Mouse (Mus musculus): Measurements from ENCODE around the gene Tenm4. TPM values are rescaled to one million over a fixed set of nuclear protein-coding genes. Genes with fewer than 3 reads are reported as not detected.

Tenm4 gene
- polyA plus RNA-seq, 1 experiment from 2014 or later: 31.5 TPM

GRCm38 (mm10) chr7:96536313-96536880, 365.4 kb downstream of the Tenm4 start:
- 52% methylated on average over 9 of the region's 9 CpGs for WGBS
- Histone ChIP-seq H3K36me3 (replicated peaks) (no peaks in the 10 kb centered on the region), H3K27me3 (replicated peaks; ENCODE audit: low read depth, poor library complexity, severe bottlenecking) (peaks cover 3% of the 10 kb centered on the region; the same call in 1 of the 2 replicates), H3K27ac (replicated peaks) (peak overlapping the region; percentile 68; the same call in 1 of the 2 replicates), H3K9me3 (no peaks in the 10 kb centered on the region), H3K4me1 (peaks cover 72% of the 10 kb centered on the region), H3K4me3 (no peak overlapping the region)
- no peak for DNase-seq (ENCODE audit: low spot score)

DNA sequence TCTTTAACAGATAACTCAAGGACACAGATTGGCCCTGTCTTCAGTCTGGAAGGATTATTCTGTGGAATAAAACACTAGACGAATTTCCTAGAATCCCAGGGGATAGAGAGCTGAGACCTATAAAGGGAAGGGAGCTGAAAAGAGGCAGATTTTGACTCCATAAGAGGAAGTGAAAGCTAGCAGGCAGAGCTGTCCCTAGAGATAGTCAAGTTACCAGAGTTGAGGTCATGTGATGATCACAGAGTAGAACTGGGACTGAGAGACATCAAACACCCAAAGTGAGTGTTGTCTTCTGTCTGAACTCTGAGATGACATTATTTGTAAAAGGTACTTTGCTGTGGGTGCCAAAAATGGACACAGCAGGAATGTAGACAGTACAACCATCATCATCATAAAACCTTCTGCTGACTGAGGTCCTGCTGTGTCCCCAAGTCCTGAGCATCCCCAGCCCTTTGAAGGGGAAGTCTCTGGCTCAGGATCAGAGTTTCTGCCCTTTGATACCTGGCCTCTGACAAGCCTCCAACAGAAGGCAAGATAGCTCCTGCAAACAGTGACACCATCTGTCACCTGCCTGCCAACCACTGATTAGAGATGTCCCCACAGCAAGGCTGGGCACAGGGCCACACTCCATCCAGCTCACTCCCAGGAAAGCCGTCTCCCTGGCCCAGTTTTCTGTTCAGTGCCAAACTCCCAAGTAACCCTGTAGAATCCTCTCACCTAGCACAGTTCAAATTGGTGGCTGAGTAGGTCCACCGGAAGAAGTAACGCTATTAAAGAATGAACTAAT, 368.4 kb downstream of the Tenm4 start:
- 84% methylated on average over 4 of the region's 4 CpGs for WGBS
- no peak for DNase-seq (ENCODE audit: low spot score)
- 0 out of 2 replicates have a peak, but pooled peaks cover 3% of the 10 kb centered on the region for H3K27me3 ChIP-seq (replicated peaks; ENCODE audit: low read depth, poor library complexity, severe bottlenecking)
- peak overlapping the region; percentile 49; the same call in 1 of the 2 replicates for H3K27ac ChIP-seq (replicated peaks)
- H3K4me3 ChIP-seq: no peak overlapping the region
- no peaks in the 10 kb centered on the region for H3K36me3 ChIP-seq (replicated peaks)
- H3K4me1 ChIP-seq: peaks cover 45% of the 10 kb centered on the region
- H3K9me3 ChIP-seq: no peaks in the 10 kb centered on the region

DNA sequence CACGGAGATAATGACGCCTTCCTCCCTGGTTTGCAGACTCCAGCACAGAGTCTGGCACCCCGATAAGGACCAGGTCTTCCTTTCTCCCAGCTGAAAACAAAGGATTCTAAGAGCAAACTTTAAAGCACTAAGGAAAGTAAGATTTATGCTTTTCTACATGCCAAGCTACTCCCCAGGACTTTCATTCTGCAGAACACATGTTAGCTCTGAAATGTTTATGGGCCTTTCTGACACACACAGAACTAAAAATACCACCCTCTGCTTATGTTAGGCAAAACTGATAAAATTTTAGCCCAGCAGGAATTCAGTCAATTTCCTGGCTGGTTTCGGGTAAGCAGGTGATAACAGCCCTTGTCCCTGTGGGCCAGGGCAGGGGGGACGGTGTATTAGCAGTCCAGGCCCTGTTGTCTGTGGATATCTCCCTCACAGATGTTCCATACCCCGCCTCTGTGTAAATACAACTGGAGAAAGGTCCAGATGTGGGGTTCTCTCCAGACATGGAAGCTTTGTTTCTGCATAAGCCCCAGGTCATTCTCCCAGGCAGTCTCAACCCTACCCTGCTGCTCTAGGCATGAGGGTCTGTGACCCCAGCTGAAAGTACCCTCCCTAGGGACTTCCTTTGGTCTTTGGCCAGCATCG, 369.5 kb downstream of the Tenm4 start:
- peaks cover 39% of the 10 kb centered on the region for H3K4me1 ChIP-seq
- no peaks in the 10 kb centered on the region for H3K9me3 ChIP-seq
- H3K27me3 ChIP-seq (replicated peaks; ENCODE audit: low read depth, poor library complexity, severe bottlenecking): 0 out of 2 replicates have a peak, but pooled peaks cover 3% of the 10 kb centered on the region
- H3K27ac ChIP-seq (replicated peaks): peak overlapping the region; percentile 49
- 58% methylated on average over 7 of the region's 7 CpGs for WGBS
- H3K4me3 ChIP-seq: no peak overlapping the region
- no peak for DNase-seq (ENCODE audit: low spot score)
- no peaks in the 10 kb centered on the region for H3K36me3 ChIP-seq (replicated peaks)

DNA sequence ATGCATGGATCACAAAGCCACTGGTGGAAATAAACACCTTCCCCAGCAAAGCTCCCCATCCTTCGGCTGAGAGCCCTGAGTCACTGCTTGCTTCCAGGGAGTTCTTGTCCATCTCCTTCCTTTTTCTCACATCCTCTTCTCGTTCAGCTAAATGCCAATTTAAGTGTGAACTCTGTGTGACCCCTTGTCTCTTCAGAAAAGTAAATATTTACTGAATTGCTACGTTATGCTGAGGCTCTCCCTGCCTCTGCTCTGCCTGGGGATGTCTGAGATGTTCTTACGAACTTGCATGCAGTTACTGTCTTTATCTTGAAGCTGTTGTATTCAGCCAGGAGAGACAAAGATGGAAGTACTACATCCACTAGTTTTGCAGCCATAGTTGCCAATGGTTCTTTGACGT, 374.9 kb downstream of the Tenm4 start:
- H3K4me1 ChIP-seq: peaks cover 16% of the 10 kb centered on the region
- 0 out of 2 replicates have a peak, but pooled peaks cover 7% of the 10 kb centered on the region for H3K27me3 ChIP-seq (replicated peaks; ENCODE audit: low read depth, poor library complexity, severe bottlenecking)
- no peak overlapping the region for H3K27ac ChIP-seq (replicated peaks)
- DNase-seq (ENCODE audit: low spot score): no peak
- H3K9me3 ChIP-seq: no peaks in the 10 kb centered on the region
- WGBS: 45% methylated on average over 5 of the region's 5 CpGs
- peaks cover 14% of the 10 kb centered on the region for H3K36me3 ChIP-seq (replicated peaks)
- no peak overlapping the region for H3K4me3 ChIP-seq

DNA sequence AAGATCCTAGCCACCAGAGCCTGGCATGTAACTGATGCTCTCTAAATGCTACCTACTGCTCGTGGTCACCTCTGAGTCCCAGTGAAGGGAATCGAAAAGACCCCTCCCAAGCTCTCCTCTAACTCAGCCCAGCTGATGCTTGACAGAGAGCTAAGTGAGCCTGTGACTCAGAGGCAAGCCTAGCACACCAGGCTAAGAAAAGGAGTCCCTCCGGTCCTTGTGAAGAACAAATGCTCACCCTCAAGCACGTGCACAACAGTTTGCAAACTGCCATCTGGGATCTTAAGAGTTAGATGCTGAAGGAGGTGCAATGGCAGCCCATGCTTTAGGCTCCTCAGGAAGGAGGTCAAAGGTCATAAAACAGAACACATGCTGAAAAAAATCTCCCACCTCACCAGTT, 380.8 kb downstream of the Tenm4 start:
- WGBS: 58% methylated on average over 4 of the region's 4 CpGs
- H3K27me3 ChIP-seq (replicated peaks; ENCODE audit: low read depth, poor library complexity, severe bottlenecking): 0 out of 2 replicates have a peak, but pooled peaks cover 7% of the 10 kb centered on the region
- H3K36me3 ChIP-seq (replicated peaks): peaks cover 32% of the 10 kb centered on the region
- no peak overlapping the region for H3K4me3 ChIP-seq
- H3K4me1 ChIP-seq: peaks cover 55% of the 10 kb centered on the region
- peak overlapping the region; percentile 78 for H3K27ac ChIP-seq (replicated peaks)
- DNase-seq (ENCODE audit: low spot score): no peak
- H3K9me3 ChIP-seq: no peaks in the 10 kb centered on the region

DNA sequence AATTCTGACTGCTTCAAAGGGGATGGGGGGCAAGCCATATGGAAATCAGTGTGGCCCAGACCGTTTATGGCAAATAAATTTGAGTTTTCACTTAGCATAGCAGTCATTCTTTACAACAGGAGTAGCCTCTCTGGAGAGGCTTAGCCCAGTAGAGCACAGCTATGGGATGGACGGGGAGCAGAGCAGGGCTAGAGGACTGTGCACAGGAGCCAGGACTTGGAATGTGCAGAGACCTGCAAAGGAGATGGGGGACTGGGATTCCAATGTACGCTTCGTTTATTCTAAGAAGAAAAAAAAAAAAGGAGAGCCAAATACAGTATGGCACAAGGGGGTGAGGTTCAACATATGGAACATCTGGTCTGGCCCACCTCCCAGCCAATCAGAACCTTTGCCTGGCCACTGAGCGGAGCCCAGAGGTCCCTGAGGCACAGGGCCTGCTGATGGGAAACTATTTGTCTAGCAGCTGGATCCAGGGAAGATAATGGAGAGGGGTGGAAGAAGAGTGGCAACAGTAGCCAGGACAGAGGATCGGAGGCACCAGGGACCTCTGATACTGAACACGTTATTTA, 381.3 kb downstream of the Tenm4 start:
- 0 out of 2 replicates have a peak, but pooled peaks cover 7% of the 10 kb centered on the region for H3K27me3 ChIP-seq (replicated peaks; ENCODE audit: low read depth, poor library complexity, severe bottlenecking)
- H3K9me3 ChIP-seq: no peaks in the 10 kb centered on the region
- WGBS: 69% methylated on average over 7 of the region's 7 CpGs
- peak overlapping the region; percentile 78 for H3K27ac ChIP-seq (replicated peaks)
- peaks cover 55% of the 10 kb centered on the region for H3K4me1 ChIP-seq
- H3K36me3 ChIP-seq (replicated peaks): peaks cover 37% of the 10 kb centered on the region
- DNase-seq (ENCODE audit: low spot score): peak; percentile 49
- H3K4me3 ChIP-seq: no peak overlapping the region

GRCm38 (mm10) chr7:96554277-96554690, 383.2 kb downstream of the Tenm4 start:
- WGBS: 48% methylated on average over 6 of the region's 6 CpGs
- Histone ChIP-seq H3K9me3 (no peaks in the 10 kb centered on the region; the same call in 1 of the 2 replicates), H3K4me1 (peaks cover 55% of the 10 kb centered on the region)

DNA sequence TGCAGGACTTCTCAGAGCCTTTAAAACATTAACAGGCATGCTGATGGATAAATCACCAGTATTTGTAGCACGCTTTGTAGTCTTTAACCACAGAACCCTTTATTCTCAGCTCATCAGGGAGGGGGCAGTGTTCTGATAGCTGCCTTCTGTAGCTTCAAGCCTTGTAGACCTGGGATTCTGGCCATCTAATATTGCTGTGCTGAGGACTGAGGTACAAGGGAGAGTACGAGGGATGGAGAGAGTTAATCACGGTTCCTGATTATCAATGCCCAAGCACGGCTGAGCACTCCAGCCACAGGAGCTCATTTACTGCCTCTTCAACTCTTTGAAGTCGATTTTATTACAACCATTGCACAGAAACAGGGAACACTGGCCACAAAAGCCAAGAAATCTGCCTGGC, 384.2 kb downstream of the Tenm4 start:
- peaks cover 36% of the 10 kb centered on the region for H3K36me3 ChIP-seq (replicated peaks)
- 0 out of 2 replicates have a peak, but pooled peaks cover 2% of the 10 kb centered on the region for H3K27me3 ChIP-seq (replicated peaks; ENCODE audit: low read depth, poor library complexity, severe bottlenecking)
- no peaks in the 10 kb centered on the region; the same call in 1 of the 2 replicates for H3K9me3 ChIP-seq
- H3K4me1 ChIP-seq: peaks cover 55% of the 10 kb centered on the region
- H3K27ac ChIP-seq (replicated peaks): peak overlapping the region; percentile 41; the same call in 1 of the 2 replicates
- DNase-seq (ENCODE audit: low spot score): no peak
- no peak overlapping the region for H3K4me3 ChIP-seq
- 48% methylated on average over 5 of the region's 5 CpGs for WGBS

More at GRCm38 (mm10) chr7:96554277-96554690, 383.2 kb downstream of the Tenm4 start:
- peaks cover 43% of the 10 kb centered on the region for H3K36me3 ChIP-seq (replicated peaks)
- H3K27me3 ChIP-seq (replicated peaks; ENCODE audit: low read depth, poor library complexity, severe bottlenecking): 0 out of 2 replicates have a peak, but pooled peaks cover 7% of the 10 kb centered on the region
- peak overlapping the region; percentile 78 for H3K27ac ChIP-seq (replicated peaks)
- DNase-seq (ENCODE audit: low spot score): peak; percentile 69
- no peak overlapping the region for H3K4me3 ChIP-seq

- 84% methylated on average over 5 of the region's 5 CpGs for WGBS
- no peak overlapping the region for H3K4me3 ChIP-seq
- H3K27me3 ChIP-seq (replicated peaks; ENCODE audit: low read depth, poor library complexity, severe bottlenecking): no peaks in the 10 kb centered on the region
- peaks cover 47% of the 10 kb centered on the region for H3K4me1 ChIP-seq
- DNase-seq (ENCODE audit: low spot score): no peak
- H3K36me3 ChIP-seq (replicated peaks): peaks cover 21% of the 10 kb centered on the region
- H3K9me3 ChIP-seq: no peaks in the 10 kb centered on the region; the same call in 1 of the 2 replicates
- 0 out of 2 replicates have a peak overlapping the region, but pooled peaks have one; percentile 20 for H3K27ac ChIP-seq (replicated peaks)
These were observed 385.7 kb downstream of the Tenm4 start for GRCm38 (mm10) chr7:96556756-96557155.

DNA sequence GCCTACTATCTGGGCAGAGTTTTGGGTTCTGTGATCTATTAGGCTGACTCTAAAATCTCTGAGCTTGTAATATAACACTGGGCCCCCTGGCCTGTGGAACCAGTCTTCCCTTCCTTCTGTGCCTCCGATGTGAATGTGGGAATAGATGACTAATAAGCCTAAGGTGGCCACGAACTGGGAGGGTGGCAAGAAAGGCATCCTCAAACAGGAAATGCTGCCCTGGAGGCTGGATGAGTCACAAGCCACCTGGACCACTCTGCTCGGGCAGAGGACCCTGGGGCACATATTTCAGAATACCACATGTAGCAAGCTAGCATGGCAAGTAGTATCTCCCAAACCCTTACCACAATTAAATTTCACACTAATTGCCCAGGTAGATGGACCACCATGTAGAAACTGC, 391.8 kb downstream of the Tenm4 start:
- Histone ChIP-seq H3K9me3 (no peaks in the 10 kb centered on the region), H3K36me3 (replicated peaks) (peaks cover 1% of the 10 kb centered on the region), H3K27ac (replicated peaks) (no peak overlapping the region), H3K27me3 (replicated peaks; ENCODE audit: low read depth, poor library complexity, severe bottlenecking) (no peaks in the 10 kb centered on the region), H3K4me1 (peaks cover 21% of the 10 kb centered on the region), H3K4me3 (no peak overlapping the region)
- DNase-seq (ENCODE audit: low spot score): peak; percentile 23
- WGBS: 30% methylated on average over 3 of the region's 3 CpGs

GRCm38 (mm10) chr7:96563329-96564065, 392.5 kb downstream of the Tenm4 start:
- Histone ChIP-seq H3K4me1 (peaks cover 23% of the 10 kb centered on the region), H3K4me3 (no peak overlapping the region), H3K36me3 (replicated peaks) (no peaks in the 10 kb centered on the region), H3K27me3 (replicated peaks; ENCODE audit: low read depth, poor library complexity, severe bottlenecking) (no peaks in the 10 kb centered on the region), H3K9me3 (no peaks in the 10 kb centered on the region), H3K27ac (replicated peaks) (0 out of 2 replicates have a peak overlapping the region, but pooled peaks have one; percentile 37)
- WGBS: 42% methylated on average over 3 of the region's 3 CpGs
- DNase-seq (ENCODE audit: low spot score): no peak
